Mouse (Mus musculus) left cerebral cortex, adult 11 months (tissue): ENCODE measurements around the gene Zbtb18.

Source experiments
- DNase-seq: peaks from one replicate; pipeline ENCODE4 v3.0.0; 2022; ENCODE audit warnings: low spot score

Zbtb18 gene

GRCm38 (mm10) chr1:177484280-177484679 lies 42.1 kb downstream of the Zbtb18 start:
- DNase-seq = no peak

GRCm38 (mm10) chr1:177484680-177485079 lies 42.5 kb downstream of the Zbtb18 start:
- DNase-seq = no peak

GRCm38 (mm10) chr1:177489844-177490243 lies 47.7 kb downstream of the Zbtb18 start:
- DNase-seq = no peak

GRCm38 (mm10) chr1:177490808-177491207 lies 48.7 kb downstream of the Zbtb18 start:
- no peak for DNase-seq

GRCm38 (mm10) chr1:177491280-177491679 lies 49.1 kb downstream of the Zbtb18 start:
- no peak for DNase-seq

GRCm38 (mm10) chr1:177494306-177494705 lies 52.2 kb downstream of the Zbtb18 start:
- DNase-seq = no peak

- DNase-seq = no peak
Measured at GRCm38 (mm10) chr1:177494913-177495542, 52.9 kb downstream of the Zbtb18 start.
